Mouse (Mus musculus) MEL (cell line): ENCODE results near the gene Kalrn.

Source experiments
- CHD2 ChIP-seq: IDR thresholded peaks from 2 replicates; pipeline ENCODE4 v1.6.1; 2011; ENCODE audit warnings: low read length, improper control_type of control experiment
- CTCF ChIP-seq, 3 experiments: IDR thresholded peaks in 2 of 3; conservative IDR thresholded peaks in 1 of 3; 2 replicates each; pipeline ENCODE4 v1.5.1; 2011 to 2012; ENCODE audit warnings: low read length in 3 of 3, low read depth in 2 of 3, mild to moderate bottlenecking in 2 of 3, improper control_type of control experiment in 1 of 3, inconsistent platforms in 1 of 3, mixed read lengths in 1 of 3, moderate library complexity in 1 of 3; ENCODE audit not compliant: control insufficient read depth in 1 of 3, insufficient read depth in 1 of 3, poor library complexity in 1 of 3, severe bottlenecking in 1 of 3
- E2F4 ChIP-seq: IDR thresholded peaks from 2 replicates; pipeline ENCODE4 v1.6.1; 2011; ENCODE audit warnings: low read depth, low read length, improper control_type of control experiment, borderline replicate concordance
- ELF1 ChIP-seq: IDR thresholded peaks from 2 replicates; pipeline ENCODE4 v1.6.1; 2014; ENCODE audit warnings: low read depth, mild to moderate bottlenecking, inconsistent platforms, low read length, improper control_type of control experiment, moderate library complexity
- EP300 ChIP-seq, 2 experiments: IDR thresholded peaks; 2 replicates each; pipeline ENCODE4 v1.6.1; 2011; ENCODE audit warnings: improper control_type of control experiment in 2 of 2, low read length in 2 of 2, low read depth in 1 of 2, mild to moderate bottlenecking in 1 of 2
- ETS1 ChIP-seq: IDR thresholded peaks from 2 replicates; pipeline ENCODE4 v1.6.1; 2012; ENCODE audit warnings: low read depth, mild to moderate bottlenecking, inconsistent platforms, low read length, improper control_type of control experiment, moderate library complexity
- MAFK ChIP-seq: IDR thresholded peaks from 2 replicates; pipeline ENCODE4 v1.6.1; 2011; ENCODE audit warnings: low read depth, mild to moderate bottlenecking, low read length, improper control_type of control experiment, borderline replicate concordance
- MAZ ChIP-seq: IDR thresholded peaks from 2 replicates; pipeline ENCODE4 v1.6.1; 2012; ENCODE audit warnings: low read depth, mild to moderate bottlenecking, inconsistent platforms, low read length, improper control_type of control experiment
- NELFE ChIP-seq: IDR thresholded peaks from 2 replicates; pipeline ENCODE4 v1.6.1; 2011; ENCODE audit warnings: low read depth, low read length, improper control_type of control experiment
- POLR2A ChIP-seq, 2 experiments: IDR thresholded peaks; 2 replicates each; pipeline ENCODE4 v1.6.1; 2011 to 2012; ENCODE audit warnings: low read length in 2 of 2, mild to moderate bottlenecking in 2 of 2, control low read depth in 1 of 2, improper control_type of control experiment in 1 of 2, low read depth in 1 of 2, moderate library complexity in 1 of 2; ENCODE audit not compliant: control insufficient read depth in 1 of 2, insufficient read depth in 1 of 2, poor library complexity in 1 of 2
- USF1 ChIP-seq: IDR thresholded peaks from 2 replicates; pipeline ENCODE4 v1.6.1; 2014; ENCODE audit warnings: low read depth, mild to moderate bottlenecking, inconsistent platforms, low read length, improper control_type of control experiment, moderate library complexity

DNA sequence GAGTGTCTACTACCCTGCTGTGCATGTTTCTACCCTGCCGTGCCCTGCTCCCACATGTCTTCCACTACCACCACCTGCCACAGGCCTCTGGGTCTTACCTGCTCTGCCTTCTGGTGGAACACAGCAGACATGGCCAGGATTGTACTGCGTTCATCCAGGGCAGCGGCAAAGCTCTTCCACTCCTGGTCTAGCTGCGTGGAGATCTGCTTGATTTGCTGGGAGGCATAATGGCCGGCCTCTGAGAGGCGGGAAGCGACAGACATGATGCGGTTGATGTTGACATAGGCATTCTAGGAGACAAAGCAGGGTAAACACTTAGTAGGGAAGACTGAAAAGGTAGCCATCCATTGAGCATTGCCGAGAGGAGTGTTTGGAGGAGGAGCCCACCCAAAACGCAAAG lies 259.3 kb downstream of the Kalrn start:
- no peak for TF ChIP-seq POLR2A (IDR thresholded peaks at IDR 0.05; ENCODE audit: control insufficient read depth in 1 of 2, insufficient read depth in 1 of 2, low read depth in 1 of 2, low read length in 2 of 2, poor library complexity in 1 of 2)
- TF ChIP-seq NELFE: no peak
- TF ChIP-seq CTCF (IDR thresholded peaks at IDR 0.05 in 2 of 3, conservative IDR thresholded peaks at IDR 0.05 in 1 of 3; ENCODE audit: control insufficient read depth in 1 of 3, insufficient read depth in 1 of 3, low read depth in 2 of 3, low read length in 3 of 3, poor library complexity in 1 of 3, severe bottlenecking in 1 of 3): no peak
- TF ChIP-seq MAZ: no peak
- no peak for TF ChIP-seq CHD2
- no peak for TF ChIP-seq ETS1
- no peak for TF ChIP-seq ELF1
- no peak for TF ChIP-seq EP300 (IDR thresholded peaks at IDR 0.05; ENCODE audit: low read depth in 1 of 2, low read length in 2 of 2)
- TF ChIP-seq E2F4: no peak
- no peak for TF ChIP-seq MAFK
- TF ChIP-seq USF1: no peak
